Mouse (Mus musculus): ENCODE data around the gene Vmn2r26. TPM values are rescaled to one million over a fixed set of nuclear protein-coding genes. Genes with fewer than 3 reads are reported as not detected.
"Not testable (repeated sequence)": the region's sequence is repeated elsewhere in the genome, so short reads cannot be mapped to it uniquely, and the experiment has no call there.

Vmn2r26 gene
- not detected in 2 replicates for polyA plus RNA-seq (2016; fragmentation: Nextera tagmentation; extraction: Ambion mirVana)

- H3K4me3 ChIP-seq (replicated peaks); H3K4me1 ChIP-seq (replicated peaks); H3K9ac ChIP-seq (replicated peaks); ATAC-seq (ENCODE audit: insufficient number of reproducible peaks, insufficient read depth, low FRiP score, low TSS enrichment, low read depth); H3K9me3 ChIP-seq; H3K27me3 ChIP-seq; H3K4me2 ChIP-seq; H3K36me3 ChIP-seq; H3K27ac ChIP-seq: not testable (repeated sequence)
- WGBS, result 51% methylated on average over 1 of the region's 1 CpGs
Observed at GRCm38 (mm10) chr6:124024268-124024667, at the start of gene Vmn2r26. Gene Vmn2r26, plus strand, starts transcription at chr6:124024568.

DNA sequence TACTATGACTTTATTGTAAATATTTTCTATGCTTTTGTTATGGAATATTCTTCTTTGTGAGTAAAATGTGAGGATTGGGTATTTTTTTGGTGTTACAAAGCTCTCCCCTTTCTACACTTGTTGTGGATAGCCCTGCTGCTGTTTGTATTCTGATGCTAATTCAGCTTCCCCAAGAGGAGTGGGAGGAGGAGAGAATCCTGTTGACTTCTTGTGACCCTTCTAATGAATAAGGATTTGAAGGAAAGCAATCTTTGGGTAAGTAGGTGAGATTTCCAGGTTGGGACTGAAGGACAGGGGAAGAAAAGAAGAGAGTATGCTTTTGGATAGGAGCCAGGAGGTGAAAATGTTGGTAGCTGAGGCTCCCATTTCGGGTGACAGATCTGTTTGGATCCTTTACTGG lies 3.5 kb upstream of the Vmn2r26 start:
- Histone ChIP-seq H3K4me1 (replicated peaks) (no peaks in the 10 kb centered on the region), H3K36me3 (no peaks in the 10 kb centered on the region), H3K4me2 (no peak overlapping the region), H3K9me3 (no peaks in the 10 kb centered on the region), H3K27me3 (no peaks in the 10 kb centered on the region), H3K27ac (no peak overlapping the region), H3K4me3 (replicated peaks) (no peak overlapping the region), H3K9ac (replicated peaks) (no peak overlapping the region)
- WGBS, result 57% methylated on average over 1 of the region's 1 CpGs
- no peak for ATAC-seq (ENCODE audit: insufficient number of reproducible peaks, insufficient read depth, low FRiP score, low TSS enrichment, low read depth)

GRCm38 (mm10) chr6:124048388-124048787 lies 24.0 kb downstream of the Vmn2r26 start:
- no peak overlapping the region for H3K9ac ChIP-seq (replicated peaks)
- H3K4me2 ChIP-seq, result no peak overlapping the region
- H3K27me3 ChIP-seq, result no peaks in the 10 kb centered on the region
- ATAC-seq (ENCODE audit: insufficient number of reproducible peaks, insufficient read depth, low FRiP score, low TSS enrichment, low read depth), result no peak
- no peaks in the 10 kb centered on the region for H3K4me1 ChIP-seq (replicated peaks)
- no peak overlapping the region for H3K27ac ChIP-seq
- no peaks in the 10 kb centered on the region for H3K9me3 ChIP-seq
- no peak overlapping the region for H3K4me3 ChIP-seq (replicated peaks)
- no peaks in the 10 kb centered on the region for H3K36me3 ChIP-seq

- ATAC-seq (ENCODE audit: insufficient number of reproducible peaks, insufficient read depth, low FRiP score, low TSS enrichment, low read depth); H3K4me2 ChIP-seq; H3K9ac ChIP-seq (replicated peaks): not testable (repeated sequence)
Observed at GRCm38 (mm10) chr6:124053611-124054010, 29.2 kb downstream of the Vmn2r26 start.

DNA sequence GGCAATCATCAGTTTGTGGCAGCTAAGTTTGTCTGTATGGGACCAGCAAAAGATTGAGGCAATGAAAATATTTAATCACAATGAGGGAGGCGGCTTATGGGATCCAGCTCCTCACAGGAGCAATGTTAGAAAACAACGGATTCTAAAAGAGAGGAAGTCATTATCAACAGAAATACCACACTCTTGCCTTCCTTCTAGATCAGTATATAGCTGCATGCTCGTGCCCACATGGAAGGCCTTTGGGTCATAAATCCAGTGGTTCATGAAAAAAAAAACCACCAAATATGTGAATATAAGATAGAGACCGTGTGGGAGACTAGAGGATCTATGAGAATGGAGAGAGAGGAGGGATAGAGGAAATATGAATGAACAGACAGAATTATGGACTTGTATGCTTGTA lies 78.0 kb downstream of the Vmn2r26 start:
- no peaks in the 10 kb centered on the region for H3K9me3 ChIP-seq
- H3K4me1 ChIP-seq (replicated peaks), result no peaks in the 10 kb centered on the region
- no peak overlapping the region for H3K4me2 ChIP-seq
- H3K27me3 ChIP-seq, result no peaks in the 10 kb centered on the region
- no peak overlapping the region for H3K27ac ChIP-seq
- no peak for ATAC-seq (ENCODE audit: insufficient number of reproducible peaks, insufficient read depth, low FRiP score, low TSS enrichment, low read depth)
- no peaks in the 10 kb centered on the region for H3K36me3 ChIP-seq
- 76% methylated on average over 4 of the region's 4 CpGs for WGBS
- H3K4me3 ChIP-seq (replicated peaks), result no peak overlapping the region
- no peak overlapping the region for H3K9ac ChIP-seq (replicated peaks)

More at GRCm38 (mm10) chr6:124053611-124054010, 29.2 kb downstream of the Vmn2r26 start:
- not testable (repeated sequence) for H3K36me3 ChIP-seq; H3K27me3 ChIP-seq; H3K9me3 ChIP-seq; H3K4me3 ChIP-seq (replicated peaks); H3K27ac ChIP-seq; H3K4me1 ChIP-seq (replicated peaks)

Other genes with a start within 250 kb of the Vmn2r26 start
- gene Vmn2r24, start 245.7 kb upstream of the Vmn2r26 start, polyA plus RNA-seq (2016; fragmentation: Nextera tagmentation; extraction: Ambion mirVana), result not detected in 2 replicates
- gene Vmn2r25, start 171.1 kb upstream of the Vmn2r26 start, polyA plus RNA-seq (2016; fragmentation: Nextera tagmentation; extraction: Ambion mirVana), result not detected in 2 replicates
- gene Vmn2r27, start 207.3 kb downstream of the Vmn2r26 start, polyA plus RNA-seq (2016; fragmentation: Nextera tagmentation; extraction: Ambion mirVana), result not detected in 2 replicates